ENCODE assay signal across 21 mouse cellular contexts in the genomic region with DNA sequence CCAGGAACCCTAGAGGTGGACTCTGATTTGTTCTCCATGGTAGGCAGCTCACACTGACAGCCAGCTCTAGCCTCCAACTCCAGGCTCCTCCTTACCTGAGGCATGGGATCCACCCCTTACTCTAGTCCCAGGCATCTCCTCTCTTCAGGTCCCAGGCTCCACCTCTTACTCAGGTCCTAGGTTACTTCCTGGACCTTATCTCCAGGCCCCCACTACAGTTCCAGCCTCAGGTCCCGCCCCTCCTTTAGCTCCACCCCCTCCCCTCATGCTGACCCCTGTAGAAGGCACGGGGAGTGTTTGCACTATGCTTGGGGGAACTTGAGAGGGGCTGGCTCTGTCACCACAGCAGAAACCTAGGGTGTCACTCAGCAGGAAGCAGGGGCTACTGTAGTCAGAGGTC.
"Had no signal": no experiment of that assay in that cellular context is flagged by ENCODE, and none has a peak within 500 bp of the region (broad histone marks: within the 10 kb centered on the region; RNA-seq: fewer than 3 reads in every experiment).

No protein-coding gene starts in this region.

- H3K27ac ChIP-seq: kidney, postnatal 0 days; layer of hippocampus, adult 2 months; limb, embryonic 10.5 days; limb, embryonic 13.5 days; liver, embryonic 12.5 days; liver, embryonic 15.5 days; midbrain, embryonic 10.5 days; midbrain, embryonic 13.5 days; neural tube, embryonic 13.5 days had no signal

- H3K36me3 ChIP-seq: limb, embryonic 10.5 days; limb, embryonic 13.5 days; liver, embryonic 12.5 days; liver, embryonic 15.5 days; midbrain, embryonic 10.5 days; midbrain, embryonic 13.5 days; neural tube, embryonic 13.5 days had no signal

- ATAC-seq: liver, embryonic 12.5 days; midbrain, embryonic 13.5 days; midbrain, embryonic 16.5 days had no signal

- H3K4me3 ChIP-seq: layer of hippocampus, adult 2 months; limb, embryonic 10.5 days; limb, embryonic 13.5 days; liver, embryonic 12.5 days; liver, embryonic 15.5 days; megakaryocyte, embryonic 14.5 days; midbrain, embryonic 10.5 days; midbrain, embryonic 13.5 days; myocyte; neural tube, embryonic 13.5 days had no signal

- H3K9ac ChIP-seq: limb, embryonic 13.5 days; liver, embryonic 12.5 days; liver, embryonic 15.5 days; midbrain, embryonic 13.5 days; neural tube, embryonic 13.5 days had no signal

- H3K27me3 ChIP-seq: limb, embryonic 13.5 days; liver, embryonic 12.5 days; liver, embryonic 15.5 days; megakaryocyte, embryonic 14.5 days; midbrain, embryonic 13.5 days; neural tube, embryonic 13.5 days had no signal

- H3K9me3 ChIP-seq: limb, embryonic 10.5 days; limb, embryonic 13.5 days; liver, embryonic 12.5 days; liver, embryonic 15.5 days; megakaryocyte, embryonic 14.5 days; midbrain, embryonic 10.5 days; midbrain, embryonic 13.5 days; neural tube, embryonic 13.5 days had no signal

- H3K4me1 ChIP-seq: liver, embryonic 12.5 days; liver, embryonic 15.5 days; megakaryocyte, embryonic 14.5 days had no signal

- DNase-seq: kidney, postnatal 25 days; layer of hippocampus, adult 9-11 months; liver; lung, postnatal 14 days; retina, postnatal 1 day; right cerebral cortex, postnatal 25 days; spleen, adult 18-20 months; thymus, adult 18-20 months; thymus, postnatal 36 days had no signal

- H3K4me2 ChIP-seq: limb, embryonic 13.5 days; liver, embryonic 12.5 days; liver, embryonic 15.5 days; midbrain, embryonic 13.5 days; neural tube, embryonic 13.5 days had no signal
